Mouse (Mus musculus) small intestine, adult 2 months (tissue): ENCODE data around the gene Mob3b. TPM values are rescaled to one million over a fixed set of nuclear protein-coding genes. Genes with fewer than 3 reads are reported as not detected.

Source experiments
- H3K27ac ChIP-seq: fragments of 200-500 bp; 2 replicates; pipeline ENCODE4 v1.5.1; 2012; ENCODE audit warnings: low read depth, low read length, control low read depth, inconsistent platforms; ENCODE audit not compliant: insufficient read depth
- H3K27me3 ChIP-seq: fragments of 200-500 bp; 2 replicates; pipeline ENCODE4 v1.6.1; 2012; ENCODE audit warnings: mild to moderate bottlenecking, moderate library complexity, low read length, inconsistent platforms; ENCODE audit not compliant: control insufficient read depth, insufficient read depth
- H3K36me3 ChIP-seq: fragments of 200-500 bp; 2 replicates; pipeline ENCODE4 v1.6.1; 2012; ENCODE audit warnings: mild to moderate bottlenecking, low read length, control low read depth, inconsistent platforms; ENCODE audit not compliant: control insufficient read depth, insufficient read depth
- H3K4me1 ChIP-seq: fragments of 200-500 bp; 2 replicates; pipeline ENCODE4 v1.6.1; 2012; ENCODE audit warnings: low read length, inconsistent platforms, mixed read lengths; ENCODE audit not compliant: control insufficient read depth, insufficient read depth, insufficient read length
- H3K4me3 ChIP-seq: fragments of 200-500 bp; 2 replicates; pipeline ENCODE4 v1.5.1; 2012; ENCODE audit warnings: low read depth, mild to moderate bottlenecking, control low read depth, inconsistent platforms, low read length, moderate library complexity
- CTCF ChIP-seq: fragments of 200-500 bp; IDR thresholded peaks from 2 replicates; pipeline ENCODE4 v1.5.1; 2012; ENCODE audit warnings: low read depth, mild to moderate bottlenecking, control low read depth, inconsistent platforms, low read length, moderate library complexity, mixed read lengths; ENCODE audit not compliant: insufficient replicate concordance, insufficient read length; ENCODE audit errors: extremely low read depth
- POLR2A ChIP-seq: fragments of 200-500 bp; IDR thresholded peaks from 2 replicates; pipeline ENCODE4 v1.6.1; 2012; ENCODE audit warnings: low read depth, mild to moderate bottlenecking, control low read depth, inconsistent platforms, low read length, moderate library complexity
- WGBS: fragments of 180-500 bp; shearing (Covaris S2); methylation state at CpG from one replicate; pipeline ENCODE4 v1.1.7; 2018; 5-methylcytosine and 5-hydroxymethylcytosine counted together
- polyA plus RNA-seq: library from polyadenylated mRNA; depleted of rRNA; stranded (reverse); fragments of >200 nt; gene quantifications from 2 replicates; pipeline ENCODE4 v1.2.3, GENCODE M21; 2012

Mob3b gene
- polyA plus RNA-seq, 1 experiment: 12.2 TPM

- no peak overlapping the region for H3K4me3 ChIP-seq
- H3K27me3 ChIP-seq: no peaks in the 10 kb centered on the region
- WGBS: 82% methylated on average over 8 of the region's 8 CpGs
- H3K27ac ChIP-seq: peak overlapping the region; percentile 76
- no peak for TF ChIP-seq POLR2A
- no peak for TF ChIP-seq CTCF
- peaks cover 24% of the 10 kb centered on the region for H3K4me1 ChIP-seq
- no peaks in the 10 kb centered on the region for H3K36me3 ChIP-seq
These were observed 153.5 kb downstream of the Mob3b start for GRCm38 (mm10) chr4:35003550-35004326.

GRCm38 (mm10) chr4:34996616-34997015 is 160.7 kb downstream of the Mob3b start:
- H3K4me3 ChIP-seq: no peak overlapping the region
- 54% methylated on average over 7 of the region's 7 CpGs for WGBS
- peak overlapping the region; percentile 35; the same call in 1 of the 2 replicates for H3K27ac ChIP-seq
- TF ChIP-seq POLR2A: no peak
- no peak for TF ChIP-seq CTCF
- no peaks in the 10 kb centered on the region for H3K27me3 ChIP-seq
- no peaks in the 10 kb centered on the region for H3K36me3 ChIP-seq
- peaks cover 16% of the 10 kb centered on the region for H3K4me1 ChIP-seq

GRCm38 (mm10) chr4:34993639-34993975 is 163.7 kb downstream of the Mob3b start:
- no peak for TF ChIP-seq CTCF
- no peak for TF ChIP-seq POLR2A
- Histone ChIP-seq H3K36me3 (no peaks in the 10 kb centered on the region), H3K4me3 (no peak overlapping the region), H3K27me3 (no peaks in the 10 kb centered on the region), H3K27ac (no peak overlapping the region), H3K4me1 (peaks cover 26% of the 10 kb centered on the region)
- WGBS: 41% methylated on average over 6 of the region's 6 CpGs

GRCm38 (mm10) chr4:34992866-34993638 is 164.2 kb downstream of the Mob3b start:
- H3K27ac ChIP-seq: no peak overlapping the region

GRCm38 (mm10) chr4:34991891-34992865 is 165.1 kb downstream of the Mob3b start:
- H3K36me3 ChIP-seq: no peaks in the 10 kb centered on the region
- H3K4me3 ChIP-seq: no peak overlapping the region
- 77% methylated on average over 22 of the region's 22 CpGs for WGBS
- H3K4me1 ChIP-seq: peaks cover 32% of the 10 kb centered on the region
- no peak for TF ChIP-seq CTCF
- TF ChIP-seq POLR2A: no peak
- peak overlapping the region; percentile 87; the same call in 1 of the 2 replicates for H3K27ac ChIP-seq
- H3K27me3 ChIP-seq: no peaks in the 10 kb centered on the region

More at GRCm38 (mm10) chr4:34992866-34993638, 164.2 kb downstream of the Mob3b start:
- H3K4me3 ChIP-seq: no peak overlapping the region
- WGBS: 41% methylated on average over 22 of the region's 22 CpGs
- peaks cover 28% of the 10 kb centered on the region for H3K4me1 ChIP-seq
- no peaks in the 10 kb centered on the region for H3K36me3 ChIP-seq
- H3K27me3 ChIP-seq: no peaks in the 10 kb centered on the region
- TF ChIP-seq CTCF: no peak
- TF ChIP-seq POLR2A: no peak

- peaks cover 35% of the 10 kb centered on the region for H3K4me1 ChIP-seq
- no peaks in the 10 kb centered on the region for H3K27me3 ChIP-seq
- peak overlapping the region; percentile 87 for H3K27ac ChIP-seq
- peak overlapping the region; percentile 15; the same call in 1 of the 2 replicates for H3K4me3 ChIP-seq
- WGBS: 23% methylated on average over 10 of the region's 10 CpGs
- no peaks in the 10 kb centered on the region for H3K36me3 ChIP-seq
- TF ChIP-seq CTCF (no peak), POLR2A (no peak)
These were observed 166.2 kb downstream of the Mob3b start for GRCm38 (mm10) chr4:34991116-34991515.
